Mouse (Mus musculus): ENCODE results near the gene Srebf1. TPM values are rescaled to one million over a fixed set of nuclear protein-coding genes. Genes with fewer than 3 reads are reported as not detected.

Gene Srebf1
- polyA plus RNA-seq (2015; fragmentation: Nextera tagmentation; extraction: Ambion mirVana): 42.7 and 51.7 TPM in 2 replicates

DNA sequence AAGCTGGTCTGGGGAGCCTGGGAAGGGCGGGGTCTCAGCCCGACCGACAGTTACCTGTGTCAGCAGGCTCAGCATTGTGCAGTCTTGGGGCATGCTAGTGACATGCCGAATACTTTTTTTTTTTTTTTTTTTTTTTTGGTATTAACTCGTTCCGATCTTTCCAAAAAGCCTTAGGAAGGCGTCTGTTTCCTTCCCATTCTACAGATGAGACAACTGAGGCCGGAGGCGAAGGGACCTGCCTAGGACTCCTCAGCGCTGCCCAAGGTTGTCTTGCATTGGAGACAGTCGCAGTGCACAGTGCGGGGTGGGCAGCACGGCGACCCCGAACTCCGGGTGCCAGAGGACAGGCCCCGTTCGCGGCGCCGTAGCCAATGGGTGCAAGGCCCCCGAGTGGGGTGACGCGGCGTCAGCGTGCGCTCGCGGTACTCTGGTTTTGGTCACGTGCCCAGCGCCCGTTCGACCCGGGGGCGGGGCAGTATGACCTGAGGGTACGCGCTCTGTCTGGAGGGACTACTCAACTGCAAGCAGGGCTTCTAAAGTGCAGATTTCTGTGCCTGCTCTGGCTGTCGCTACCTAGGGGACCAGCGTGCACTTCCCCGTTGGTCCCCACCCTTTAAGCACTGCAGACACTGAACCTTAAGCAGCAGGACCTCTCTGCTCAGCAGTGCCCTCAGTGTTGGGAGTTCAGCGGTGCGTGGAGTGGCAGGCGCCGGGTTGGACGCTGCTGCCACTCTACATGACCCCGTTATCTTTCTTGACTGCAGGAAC lies at the start of gene Srebf1:
Srebf1 (minus strand) TSS at position 113 of the 768 bp plus-strand sequence.
- WGBS (ENCODE audit: insufficient replicate concordance): 2% methylated on average over 46 of the region's 46 CpGs
- Histone ChIP-seq H3K27me3 (ENCODE audit: control insufficient read depth, insufficient read depth, low read depth, low read length) (no peaks in the 10 kb centered on the region), H3K4me2 (ENCODE audit: low read depth, low read length) (peak within 1 kb of the TSS; percentile 84), H3K4me3 (ENCODE audit: low read depth, low read length) (peak within 1 kb of the TSS; percentile 59), H3K36me3 (ENCODE audit: control insufficient read depth, insufficient read depth) (peaks cover 9% of the 10 kb centered on the region), H3K9ac (ENCODE audit: low read depth, low read length) (peak within 1 kb of the TSS; percentile 46), H3K9me3 (replicated peaks; ENCODE audit: control insufficient read depth, low read length) (no peaks in the 10 kb centered on the region), H3K27ac (ENCODE audit: low read length) (peak within 1 kb of the TSS; percentile 81), H3K4me1 (ENCODE audit: control insufficient read depth, low read depth, low read length) (peaks cover 55% of the 10 kb centered on the region)
- ATAC-seq (ENCODE audit: low read depth): peak; percentile 78

GRCm38 (mm10) chr11:60268563-60268962 lies 46.2 kb upstream of the Srebf1 start:
- peak; percentile 21; the same call in 1 of the 2 replicates for ATAC-seq (ENCODE audit: low read depth)
- 21% methylated on average over 3 of the region's 3 CpGs for WGBS (ENCODE audit: insufficient replicate concordance)
- Histone ChIP-seq H3K9ac (ENCODE audit: low read depth, low read length) (no peak overlapping the region), H3K27me3 (ENCODE audit: control insufficient read depth, insufficient read depth, low read depth, low read length) (no peaks in the 10 kb centered on the region), H3K4me3 (ENCODE audit: low read depth, low read length) (no peak overlapping the region), H3K4me1 (ENCODE audit: control insufficient read depth, low read depth, low read length) (no peaks in the 10 kb centered on the region; the same call in 1 of the 2 replicates), H3K27ac (ENCODE audit: low read length) (no peak overlapping the region), H3K36me3 (ENCODE audit: control insufficient read depth, insufficient read depth) (no peaks in the 10 kb centered on the region), H3K4me2 (ENCODE audit: low read depth, low read length) (no peak overlapping the region), H3K9me3 (replicated peaks; ENCODE audit: control insufficient read depth, low read length) (no peaks in the 10 kb centered on the region)

GRCm38 (mm10) chr11:60265271-60265985 lies 43.0 kb upstream of the Srebf1 start:
- 64% methylated on average over 4 of the region's 4 CpGs for WGBS (ENCODE audit: insufficient replicate concordance)
- no peak for ATAC-seq (ENCODE audit: low read depth)
- no peak overlapping the region for H3K9ac ChIP-seq (ENCODE audit: low read depth, low read length)

DNA sequence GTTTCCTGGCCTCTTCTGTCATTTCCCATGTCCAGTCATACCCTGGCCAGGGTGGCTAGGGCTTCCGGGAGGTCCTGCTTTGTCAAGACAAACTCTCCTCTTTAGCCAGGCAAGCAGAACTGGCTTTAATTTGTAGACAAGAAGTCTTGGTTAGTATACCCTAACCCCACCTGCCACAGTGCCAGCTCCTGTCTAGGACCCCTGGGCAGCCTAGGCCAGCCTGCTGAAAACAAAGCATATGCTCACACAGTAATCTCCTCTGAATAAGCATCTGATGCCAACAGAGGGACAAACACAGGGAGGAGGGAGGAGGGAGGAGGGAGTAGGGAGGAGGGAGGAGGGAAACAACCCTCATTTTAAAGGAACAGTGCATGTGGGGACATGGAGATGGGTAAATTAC lies 42.3 kb upstream of the Srebf1 start:
- WGBS (ENCODE audit: insufficient replicate concordance): 77% methylated on average over 1 of the region's 1 CpGs
- H3K4me3 ChIP-seq (ENCODE audit: low read depth, low read length): no peak overlapping the region
- H3K4me1 ChIP-seq (ENCODE audit: control insufficient read depth, low read depth, low read length): no peaks in the 10 kb centered on the region; the same call in 1 of the 2 replicates
- H3K4me2 ChIP-seq (ENCODE audit: low read depth, low read length): no peak overlapping the region
- H3K27me3 ChIP-seq (ENCODE audit: control insufficient read depth, insufficient read depth, low read depth, low read length): no peaks in the 10 kb centered on the region
- H3K9ac ChIP-seq (ENCODE audit: low read depth, low read length): no peak overlapping the region
- ATAC-seq (ENCODE audit: low read depth): no peak
- H3K27ac ChIP-seq (ENCODE audit: low read length): no peak overlapping the region
- no peaks in the 10 kb centered on the region for H3K36me3 ChIP-seq (ENCODE audit: control insufficient read depth, insufficient read depth)
- no peaks in the 10 kb centered on the region for H3K9me3 ChIP-seq (replicated peaks; ENCODE audit: control insufficient read depth, low read length)

More at GRCm38 (mm10) chr11:60265271-60265985, 43.0 kb upstream of the Srebf1 start:
- Histone ChIP-seq H3K36me3 (ENCODE audit: control insufficient read depth, insufficient read depth) (no peaks in the 10 kb centered on the region), H3K4me1 (ENCODE audit: control insufficient read depth, low read depth, low read length) (no peaks in the 10 kb centered on the region; the same call in 1 of the 2 replicates), H3K27me3 (ENCODE audit: control insufficient read depth, insufficient read depth, low read depth, low read length) (no peaks in the 10 kb centered on the region), H3K4me3 (ENCODE audit: low read depth, low read length) (no peak overlapping the region), H3K9me3 (replicated peaks; ENCODE audit: control insufficient read depth, low read length) (no peaks in the 10 kb centered on the region), H3K27ac (ENCODE audit: low read length) (no peak overlapping the region), H3K4me2 (ENCODE audit: low read depth, low read length) (no peak overlapping the region)

DNA sequence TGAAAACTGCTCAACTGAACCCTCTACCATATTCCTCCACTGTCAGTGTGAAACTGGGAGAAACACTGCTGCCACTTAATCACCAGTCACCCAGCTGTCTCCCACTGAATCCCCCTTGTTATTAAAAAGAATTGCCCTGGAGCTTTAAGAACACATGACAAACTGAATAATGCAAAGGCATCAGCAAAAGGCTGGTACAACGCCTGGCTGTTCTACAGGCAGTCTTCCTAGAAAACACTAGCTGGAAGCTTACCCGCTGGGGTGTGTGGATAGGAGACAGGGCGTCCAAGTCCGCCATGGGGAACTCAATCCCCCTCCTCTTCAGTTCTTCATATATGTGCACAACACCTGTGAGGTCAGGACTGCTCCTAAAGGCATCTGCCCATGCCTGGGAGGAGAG lies 40.0 kb upstream of the Srebf1 start:
- Histone ChIP-seq H3K4me1 (ENCODE audit: control insufficient read depth, low read depth, low read length) (no peaks in the 10 kb centered on the region; the same call in 1 of the 2 replicates), H3K27me3 (ENCODE audit: control insufficient read depth, insufficient read depth, low read depth, low read length) (no peaks in the 10 kb centered on the region), H3K36me3 (ENCODE audit: control insufficient read depth, insufficient read depth) (no peaks in the 10 kb centered on the region), H3K9me3 (replicated peaks; ENCODE audit: control insufficient read depth, low read length) (no peaks in the 10 kb centered on the region), H3K27ac (ENCODE audit: low read length) (no peak overlapping the region), H3K4me2 (ENCODE audit: low read depth, low read length) (no peak overlapping the region), H3K4me3 (ENCODE audit: low read depth, low read length) (no peak overlapping the region), H3K9ac (ENCODE audit: low read depth, low read length) (no peak overlapping the region)
- no peak for ATAC-seq (ENCODE audit: low read depth)
- WGBS (ENCODE audit: insufficient replicate concordance): 82% methylated on average over 4 of the region's 4 CpGs

DNA sequence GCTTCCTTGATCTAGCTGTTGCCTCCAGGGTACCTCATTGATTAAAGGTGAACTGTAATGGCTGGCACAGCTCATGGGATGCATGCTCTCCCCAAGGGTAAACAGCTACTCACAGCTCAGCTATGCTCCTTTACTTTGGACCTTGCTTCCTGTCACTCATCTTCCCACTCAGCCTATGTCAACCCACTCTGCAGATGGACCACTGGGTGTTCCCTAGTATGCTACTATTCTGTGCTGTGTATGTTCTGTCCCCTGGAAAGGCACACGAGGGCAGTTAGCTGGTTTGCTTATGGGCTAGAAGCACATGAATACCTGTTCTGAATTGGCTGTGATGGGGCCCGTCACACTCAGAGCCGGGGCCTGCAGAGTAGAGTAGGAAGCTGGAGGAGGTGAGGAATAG lies 38.4 kb upstream of the Srebf1 start:
- no peak overlapping the region for H3K27ac ChIP-seq (ENCODE audit: low read length)
- H3K9ac ChIP-seq (ENCODE audit: low read depth, low read length): no peak overlapping the region
- H3K27me3 ChIP-seq (ENCODE audit: control insufficient read depth, insufficient read depth, low read depth, low read length): no peaks in the 10 kb centered on the region
- H3K9me3 ChIP-seq (replicated peaks; ENCODE audit: control insufficient read depth, low read length): no peaks in the 10 kb centered on the region
- no peaks in the 10 kb centered on the region; the same call in 1 of the 2 replicates for H3K4me1 ChIP-seq (ENCODE audit: control insufficient read depth, low read depth, low read length)
- no peak overlapping the region for H3K4me2 ChIP-seq (ENCODE audit: low read depth, low read length)
- H3K4me3 ChIP-seq (ENCODE audit: low read depth, low read length): no peak overlapping the region
- no peak for ATAC-seq (ENCODE audit: low read depth)
- 73% methylated on average over 3 of the region's 3 CpGs for WGBS (ENCODE audit: insufficient replicate concordance)
- H3K36me3 ChIP-seq (ENCODE audit: control insufficient read depth, insufficient read depth): no peaks in the 10 kb centered on the region

DNA sequence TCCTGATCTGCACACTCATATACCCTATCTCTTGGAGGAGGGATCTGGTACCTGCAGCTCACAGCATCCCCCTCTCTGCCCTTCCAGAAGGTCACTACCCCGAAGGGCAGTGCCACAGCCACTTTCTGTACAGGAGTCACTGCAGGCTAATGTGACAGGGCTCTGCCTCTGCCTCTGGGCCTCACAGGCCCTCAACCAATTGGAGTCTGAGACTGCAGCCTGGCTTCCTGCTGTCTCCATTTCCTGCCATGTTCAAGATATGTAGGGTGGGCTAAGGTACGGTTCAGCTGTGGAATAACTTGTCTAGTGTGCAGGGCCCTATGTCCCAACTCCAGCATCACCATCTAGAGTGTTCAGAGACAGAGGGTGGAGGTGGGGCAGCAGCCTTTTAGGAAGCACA lies 35.3 kb upstream of the Srebf1 start:
- no peak overlapping the region for H3K27ac ChIP-seq (ENCODE audit: low read length)
- H3K4me3 ChIP-seq (ENCODE audit: low read depth, low read length): no peak overlapping the region
- no peaks in the 10 kb centered on the region for H3K36me3 ChIP-seq (ENCODE audit: control insufficient read depth, insufficient read depth)
- H3K9me3 ChIP-seq (replicated peaks; ENCODE audit: control insufficient read depth, low read length): no peaks in the 10 kb centered on the region
- H3K27me3 ChIP-seq (ENCODE audit: control insufficient read depth, insufficient read depth, low read depth, low read length): no peaks in the 10 kb centered on the region
- 41% methylated on average over 2 of the region's 2 CpGs for WGBS (ENCODE audit: insufficient replicate concordance)
- H3K4me1 ChIP-seq (ENCODE audit: control insufficient read depth, low read depth, low read length): no peaks in the 10 kb centered on the region
- H3K9ac ChIP-seq (ENCODE audit: low read depth, low read length): no peak overlapping the region
- no peak overlapping the region for H3K4me2 ChIP-seq (ENCODE audit: low read depth, low read length)
- ATAC-seq (ENCODE audit: low read depth): no peak

DNA sequence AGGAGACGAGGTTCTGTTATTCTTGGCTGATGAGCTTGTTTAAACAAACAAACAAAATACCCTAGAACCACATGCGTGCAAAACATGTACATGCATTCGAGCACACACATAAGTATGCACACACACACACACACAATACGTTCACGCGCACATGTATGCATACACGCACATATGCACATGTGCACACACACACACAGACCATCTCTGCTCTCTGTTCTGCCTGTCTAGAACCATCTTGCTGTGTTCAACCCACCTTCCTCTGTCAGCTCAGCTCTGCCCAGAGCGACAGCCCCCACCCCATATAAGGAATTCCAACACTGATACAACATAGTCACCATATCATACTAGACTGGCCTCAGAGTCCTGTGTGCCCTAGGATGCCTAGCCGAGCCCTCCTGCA lies 34.3 kb upstream of the Srebf1 start:
- H3K4me1 ChIP-seq (ENCODE audit: control insufficient read depth, low read depth, low read length): no peaks in the 10 kb centered on the region
- no peak overlapping the region for H3K9ac ChIP-seq (ENCODE audit: low read depth, low read length)
- H3K27ac ChIP-seq (ENCODE audit: low read length): no peak overlapping the region
- no peaks in the 10 kb centered on the region for H3K36me3 ChIP-seq (ENCODE audit: control insufficient read depth, insufficient read depth)
- no peak for ATAC-seq (ENCODE audit: low read depth)
- WGBS (ENCODE audit: insufficient replicate concordance): 75% methylated on average over 9 of the region's 9 CpGs
- H3K27me3 ChIP-seq (ENCODE audit: control insufficient read depth, insufficient read depth, low read depth, low read length): no peaks in the 10 kb centered on the region
- H3K4me2 ChIP-seq (ENCODE audit: low read depth, low read length): no peak overlapping the region
- no peaks in the 10 kb centered on the region for H3K9me3 ChIP-seq (replicated peaks; ENCODE audit: control insufficient read depth, low read length)
- H3K4me3 ChIP-seq (ENCODE audit: low read depth, low read length): no peak overlapping the region

GRCm38 (mm10) chr11:60256176-60256681 lies 33.8 kb upstream of the Srebf1 start:
- H3K36me3 ChIP-seq (ENCODE audit: control insufficient read depth, insufficient read depth): no peaks in the 10 kb centered on the region
- H3K27me3 ChIP-seq (ENCODE audit: control insufficient read depth, insufficient read depth, low read depth, low read length): no peaks in the 10 kb centered on the region
- no peak overlapping the region for H3K9ac ChIP-seq (ENCODE audit: low read depth, low read length)
- H3K4me1 ChIP-seq (ENCODE audit: control insufficient read depth, low read depth, low read length): no peaks in the 10 kb centered on the region
- H3K4me3 ChIP-seq (ENCODE audit: low read depth, low read length): no peak overlapping the region
- no peaks in the 10 kb centered on the region for H3K9me3 ChIP-seq (replicated peaks; ENCODE audit: control insufficient read depth, low read length)
- H3K27ac ChIP-seq (ENCODE audit: low read length): no peak overlapping the region
- ATAC-seq (ENCODE audit: low read depth): no peak
- no peak overlapping the region for H3K4me2 ChIP-seq (ENCODE audit: low read depth, low read length)
- 71% methylated on average over 6 of the region's 6 CpGs for WGBS (ENCODE audit: insufficient replicate concordance)

All from liver, embryonic 16.5 days (tissue).